Mouse (Mus musculus) intestine, embryonic 16.5 days (tissue): ENCODE measurements around the gene Tff3. TPM values are rescaled to one million over a fixed set of nuclear protein-coding genes. Genes with fewer than 3 reads are reported as not detected.

Experiments
- ATAC-seq: fragments of 200-750 bp; cut with Nextera tagmentation; 2 replicates; pipeline ENCODE4 v1.8.0; 2017; ENCODE audit warnings: moderate TSS enrichment, moderate library complexity
- H3K27ac ChIP-seq: fragments of 300-500 bp; sonication (generic); 2 replicates; pipeline ENCODE4 v1.5.1; 2014; ENCODE audit warnings: mild to moderate bottlenecking, low read length
- H3K27me3 ChIP-seq: fragments of 300-500 bp; sonication (generic); replicated peaks from 2 replicates; pipeline ENCODE4 v1.6.1; 2014; ENCODE audit warnings: low read length, control low read depth, mixed read lengths; ENCODE audit not compliant: control insufficient read depth, insufficient read depth
- H3K36me3 ChIP-seq: fragments of 300-500 bp; sonication (generic); 2 replicates; pipeline ENCODE4 v1.6.1; 2014; ENCODE audit warnings: low read length, control low read depth; ENCODE audit not compliant: control insufficient read depth, insufficient read depth
- H3K4me1 ChIP-seq: fragments of 300-500 bp; sonication (generic); 2 replicates; pipeline ENCODE4 v1.6.1; 2014; ENCODE audit warnings: low read length, control low read depth, mixed read lengths; ENCODE audit not compliant: control insufficient read depth, insufficient read depth
- H3K4me2 ChIP-seq: fragments of 300-500 bp; sonication (generic); 2 replicates; pipeline ENCODE4 v1.6.1; 2014; ENCODE audit warnings: low read depth, low read length, control low read depth
- H3K4me3 ChIP-seq: fragments of 300-500 bp; sonication (generic); 2 replicates; pipeline ENCODE4 v1.5.1; 2014; ENCODE audit warnings: mild to moderate bottlenecking, low read length
- H3K9ac ChIP-seq: fragments of 300-500 bp; sonication (generic); 2 replicates; pipeline ENCODE4 v1.6.1; 2014; ENCODE audit warnings: low read depth, low read length
- H3K9me3 ChIP-seq: fragments of 300-500 bp; sonication (generic); 2 replicates; pipeline ENCODE4 v1.6.1; 2016; ENCODE audit warnings: low read length, control low read depth; ENCODE audit not compliant: control insufficient read depth
- whole genome bisulfite sequencing: fragments of 180-500 bp; shearing (Covaris S2); extraction: QIAGEN DNeasy Blood & Tissue Kit; methylation state at CpG from one replicate; pipeline ENCODE4 v1.1.7; 2014; 5-methylcytosine and 5-hydroxymethylcytosine counted together
- polyA plus RNA-seq: library from polyadenylated mRNA; unstranded; fragments of >200 nt; fragmentation: Nextera tagmentation; extraction: Ambion mirVana; gene quantifications from 2 replicates; pipeline ENCODE4 v1.2.1, GENCODE M21; 2015

Tff3 gene
- polyA plus RNA-seq, 1 experiment from 2014 or later = 1,304 TPM

DNA sequence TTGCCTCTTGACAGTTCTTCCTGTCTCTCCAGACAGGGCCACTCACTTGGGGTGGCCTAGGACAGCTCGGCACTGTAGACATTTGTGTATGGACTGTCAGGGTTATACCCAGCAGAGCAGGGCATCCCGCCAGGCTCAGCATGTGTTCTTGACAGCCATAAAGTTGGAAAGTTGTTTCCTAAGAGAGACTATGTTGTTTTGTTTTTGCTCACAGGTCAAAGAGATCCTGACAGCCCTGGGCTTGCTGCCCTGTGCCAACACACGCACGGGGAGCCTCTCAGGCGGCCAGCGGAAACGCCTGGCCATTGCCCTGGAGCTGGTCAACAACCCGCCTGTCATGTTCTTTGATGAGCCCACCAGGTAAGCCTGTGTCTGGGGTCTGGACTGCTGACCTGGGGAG lies 25.6 kb downstream of the Tff3 start:
- H3K27ac ChIP-seq = no peak overlapping the region
- 87% methylated on average over 8 of the region's 8 CpGs for WGBS
- no peak overlapping the region for H3K4me3 ChIP-seq
- no peaks in the 10 kb centered on the region for H3K36me3 ChIP-seq
- H3K4me1 ChIP-seq = peaks cover 11% of the 10 kb centered on the region; the same call in 1 of the 2 replicates
- no peak overlapping the region for H3K9ac ChIP-seq
- H3K27me3 ChIP-seq = no peaks in the 10 kb centered on the region
- H3K9me3 ChIP-seq = no peaks in the 10 kb centered on the region
- no peak for ATAC-seq
- H3K4me2 ChIP-seq = no peak overlapping the region

DNA sequence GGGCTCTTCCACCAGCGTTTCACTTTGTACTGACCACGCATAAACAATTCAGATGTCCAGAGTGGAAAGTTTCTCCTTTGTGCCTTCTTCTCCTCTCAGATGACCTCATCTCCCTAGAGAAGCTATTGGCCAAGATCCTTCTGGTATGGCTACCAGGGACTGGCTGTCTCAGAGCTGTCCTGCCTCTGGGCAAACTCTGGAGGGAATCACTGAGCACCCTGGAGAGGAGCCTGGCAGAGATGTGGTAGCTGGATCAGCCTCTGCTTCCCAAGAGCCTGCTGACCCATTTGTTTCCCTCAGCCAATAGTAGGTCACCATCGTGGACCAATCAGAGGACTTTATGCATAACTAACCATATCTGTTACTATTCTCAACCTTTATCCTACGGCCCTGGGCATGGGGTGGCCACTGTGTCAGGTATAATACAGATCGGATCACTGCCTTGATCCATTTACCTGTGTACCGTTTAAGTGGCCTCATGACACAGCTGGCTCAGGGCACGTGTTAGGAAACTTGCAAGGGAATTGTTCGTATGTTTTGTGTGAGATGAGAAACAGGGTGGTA lies 26.4 kb downstream of the Tff3 start:
- Histone ChIP-seq H3K4me2 (no peak overlapping the region), H3K36me3 (no peaks in the 10 kb centered on the region), H3K9me3 (no peaks in the 10 kb centered on the region), H3K4me1 (peaks cover 11% of the 10 kb centered on the region; the same call in 1 of the 2 replicates), H3K9ac (no peak overlapping the region), H3K27me3 (no peaks in the 10 kb centered on the region), H3K4me3 (no peak overlapping the region), H3K27ac (no peak overlapping the region)
- no peak for ATAC-seq
- 83% methylated on average over 8 of the region's 8 CpGs for WGBS

DNA sequence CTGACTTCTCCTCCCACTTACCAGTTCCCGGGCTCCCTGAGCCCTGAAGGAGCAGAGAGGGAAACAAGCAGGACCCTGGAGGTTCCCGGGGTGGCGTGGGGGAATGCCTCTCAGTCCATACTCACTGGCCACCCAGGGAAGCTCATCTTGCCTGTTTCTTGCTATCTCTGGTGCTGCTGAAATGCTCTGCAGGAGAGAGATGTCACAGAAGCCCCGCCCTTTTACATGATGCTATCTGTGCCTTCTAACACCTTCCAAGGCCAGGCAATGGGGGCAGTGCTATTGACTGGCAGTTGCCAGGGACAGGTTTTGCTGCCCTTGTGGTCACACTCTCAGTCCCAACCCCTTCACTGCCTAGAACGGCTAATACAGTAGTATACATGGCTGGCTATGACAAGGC lies 30.7 kb downstream of the Tff3 start:
- H3K36me3 ChIP-seq = no peaks in the 10 kb centered on the region
- peaks cover 6% of the 10 kb centered on the region; the same call in 1 of the 2 replicates for H3K4me1 ChIP-seq
- 67% methylated on average over 5 of the region's 5 CpGs for WGBS
- ATAC-seq = no peak
- H3K27ac ChIP-seq = no peak overlapping the region
- H3K4me3 ChIP-seq = no peak overlapping the region
- H3K9me3 ChIP-seq = no peaks in the 10 kb centered on the region
- H3K9ac ChIP-seq = no peak overlapping the region
- no peaks in the 10 kb centered on the region for H3K27me3 ChIP-seq
- H3K4me2 ChIP-seq = no peak overlapping the region

DNA sequence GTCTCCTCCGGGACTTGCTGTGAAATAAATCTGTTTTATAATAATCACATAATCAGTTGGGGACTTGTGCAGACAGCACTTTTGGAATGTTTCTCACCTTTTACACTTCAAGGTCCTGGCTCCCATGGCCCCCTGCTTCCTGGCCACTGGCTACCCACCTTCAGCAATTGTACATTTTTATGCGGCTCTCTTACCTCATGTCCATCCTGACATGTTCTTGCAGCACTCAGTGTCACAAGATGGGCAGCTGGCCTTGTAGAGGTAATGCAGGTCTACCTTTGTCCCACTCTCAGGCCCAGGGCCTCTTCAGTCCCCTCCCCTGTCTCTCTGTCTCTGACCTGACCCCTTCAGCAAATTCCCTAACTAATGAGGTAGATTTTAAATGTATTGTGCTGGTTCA lies 32.6 kb downstream of the Tff3 start:
- Histone ChIP-seq H3K9me3 (no peaks in the 10 kb centered on the region), H3K36me3 (no peaks in the 10 kb centered on the region), H3K4me2 (no peak overlapping the region), H3K27ac (no peak overlapping the region), H3K9ac (no peak overlapping the region), H3K27me3 (no peaks in the 10 kb centered on the region), H3K4me1 (peaks cover 4% of the 10 kb centered on the region; the same call in 1 of the 2 replicates), H3K4me3 (no peak overlapping the region)
- ATAC-seq = no peak
- 96% methylated on average over 2 of the region's 2 CpGs for WGBS

DNA sequence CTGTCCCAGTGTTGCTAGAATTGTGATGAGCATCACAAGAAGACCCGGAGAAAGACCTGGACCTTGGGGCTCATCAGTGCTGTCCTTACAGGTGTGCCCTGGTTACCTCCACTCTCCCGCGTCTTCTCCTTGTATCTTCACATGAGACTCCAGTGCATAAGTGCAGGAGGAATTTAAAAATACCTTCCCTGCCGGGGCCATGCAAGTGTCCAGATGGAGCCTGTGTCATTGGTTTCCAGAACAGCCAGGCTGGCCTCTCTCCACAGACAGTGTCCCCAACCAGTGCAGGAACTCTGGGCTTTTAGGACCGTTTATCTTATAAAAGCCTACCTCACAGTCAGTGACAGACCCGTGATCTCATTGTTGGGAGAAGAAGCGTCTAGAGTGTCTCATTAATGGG lies 33.9 kb downstream of the Tff3 start:
- ATAC-seq = no peak
- no peak overlapping the region for H3K27ac ChIP-seq
- no peak overlapping the region for H3K9ac ChIP-seq
- WGBS = 82% methylated on average over 7 of the region's 7 CpGs
- no peaks in the 10 kb centered on the region for H3K36me3 ChIP-seq
- no peak overlapping the region for H3K4me2 ChIP-seq
- no peak overlapping the region for H3K4me3 ChIP-seq
- H3K4me1 ChIP-seq = no peaks in the 10 kb centered on the region
- no peaks in the 10 kb centered on the region for H3K9me3 ChIP-seq
- H3K27me3 ChIP-seq = no peaks in the 10 kb centered on the region

DNA sequence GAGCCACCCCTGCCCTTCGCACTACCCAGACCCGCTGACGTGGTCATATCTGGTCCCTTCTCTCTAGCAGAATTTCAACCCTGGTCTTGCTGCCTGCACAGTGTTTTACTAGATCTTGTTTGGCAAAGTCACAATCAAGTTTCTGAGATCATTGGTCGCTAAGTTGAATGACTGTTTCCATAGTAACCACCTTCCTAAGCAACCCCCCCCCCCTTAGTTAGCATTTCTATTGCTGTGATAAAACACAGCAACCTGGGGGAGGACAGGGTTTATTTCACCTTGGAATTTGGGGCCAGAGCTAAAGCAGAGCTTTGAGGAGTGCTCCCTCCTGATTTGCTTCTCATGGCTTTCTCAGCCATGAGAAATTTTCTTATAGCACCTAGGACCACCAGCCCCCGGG lies 34.7 kb downstream of the Tff3 start:
- 57% methylated on average over 5 of the region's 5 CpGs for WGBS
- no peak overlapping the region for H3K4me2 ChIP-seq
- H3K9ac ChIP-seq = no peak overlapping the region
- H3K4me3 ChIP-seq = no peak overlapping the region
- no peak for ATAC-seq
- H3K4me1 ChIP-seq = no peaks in the 10 kb centered on the region
- no peaks in the 10 kb centered on the region for H3K9me3 ChIP-seq
- no peak overlapping the region for H3K27ac ChIP-seq
- no peaks in the 10 kb centered on the region for H3K36me3 ChIP-seq
- no peaks in the 10 kb centered on the region for H3K27me3 ChIP-seq

DNA sequence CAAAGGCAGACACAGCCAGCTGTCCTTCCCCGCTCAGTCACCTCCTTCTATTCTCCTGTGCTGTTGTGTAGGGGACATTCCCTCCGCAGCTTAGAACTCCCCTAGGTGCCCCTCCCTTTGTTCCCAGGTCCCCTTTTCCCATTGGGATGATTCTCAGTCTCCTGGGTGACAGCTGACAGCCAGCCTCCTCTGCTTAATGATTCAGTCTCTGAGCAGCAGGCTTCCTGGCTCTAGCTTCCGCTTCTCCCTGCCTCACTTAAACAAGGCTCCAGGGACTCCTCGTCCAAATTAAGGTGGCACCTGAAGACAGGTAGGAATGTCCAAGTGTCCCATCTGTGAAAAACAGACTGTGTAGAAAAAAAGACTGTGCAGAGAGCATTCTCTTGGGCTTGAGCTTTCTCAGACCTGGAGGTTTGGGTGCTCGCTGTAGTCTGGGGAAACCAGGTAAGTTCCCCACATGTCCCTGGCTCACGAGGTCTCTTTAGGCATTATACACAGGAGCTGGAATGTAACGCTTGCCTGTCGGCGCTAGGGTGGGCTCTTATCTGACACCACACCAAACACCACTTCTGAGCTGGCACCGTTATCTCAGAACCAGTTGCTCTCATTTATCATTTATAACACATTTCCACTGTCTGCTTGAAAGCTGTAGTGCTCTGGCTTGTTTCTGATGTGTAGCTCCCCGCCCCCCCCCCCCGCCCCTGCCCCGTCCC lies 38.3 kb downstream of the Tff3 start:
- Histone ChIP-seq H3K9ac (no peak overlapping the region), H3K9me3 (no peaks in the 10 kb centered on the region), H3K4me1 (0 out of 2 replicates have a peak, but pooled peaks cover 8% of the 10 kb centered on the region), H3K4me3 (no peak overlapping the region), H3K4me2 (no peak overlapping the region), H3K36me3 (no peaks in the 10 kb centered on the region), H3K27me3 (no peaks in the 10 kb centered on the region), H3K27ac (no peak overlapping the region)
- 38% methylated on average over 13 of the region's 13 CpGs for WGBS
- no peak for ATAC-seq

DNA sequence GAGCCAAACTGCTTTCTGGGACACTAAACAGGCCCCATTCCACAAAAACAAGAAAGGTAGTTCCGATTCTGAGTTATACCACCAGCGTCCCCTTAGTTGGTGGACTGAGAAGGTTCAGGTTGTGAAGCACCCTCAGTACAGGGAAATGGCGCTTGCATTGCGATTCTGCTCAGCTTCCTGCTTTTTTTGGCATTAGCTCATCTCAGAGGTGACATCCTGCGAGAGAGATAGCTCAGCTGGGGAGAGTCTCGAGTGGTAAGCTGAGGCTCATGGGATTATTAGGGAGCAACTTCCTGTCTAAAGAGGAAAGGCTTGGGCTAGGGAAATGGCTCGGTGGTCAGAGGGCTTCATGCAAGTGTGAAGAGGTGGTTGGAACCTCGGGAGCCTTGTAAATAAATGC lies 39.6 kb downstream of the Tff3 start:
- no peak overlapping the region for H3K4me2 ChIP-seq
- no peaks in the 10 kb centered on the region for H3K27me3 ChIP-seq
- 60% methylated on average over 8 of the region's 8 CpGs for WGBS
- H3K9ac ChIP-seq = no peak overlapping the region
- no peak overlapping the region for H3K4me3 ChIP-seq
- H3K9me3 ChIP-seq = no peaks in the 10 kb centered on the region
- ATAC-seq = no peak
- 0 out of 2 replicates have a peak, but pooled peaks cover 8% of the 10 kb centered on the region for H3K4me1 ChIP-seq
- no peak overlapping the region for H3K27ac ChIP-seq
- no peaks in the 10 kb centered on the region for H3K36me3 ChIP-seq

DNA sequence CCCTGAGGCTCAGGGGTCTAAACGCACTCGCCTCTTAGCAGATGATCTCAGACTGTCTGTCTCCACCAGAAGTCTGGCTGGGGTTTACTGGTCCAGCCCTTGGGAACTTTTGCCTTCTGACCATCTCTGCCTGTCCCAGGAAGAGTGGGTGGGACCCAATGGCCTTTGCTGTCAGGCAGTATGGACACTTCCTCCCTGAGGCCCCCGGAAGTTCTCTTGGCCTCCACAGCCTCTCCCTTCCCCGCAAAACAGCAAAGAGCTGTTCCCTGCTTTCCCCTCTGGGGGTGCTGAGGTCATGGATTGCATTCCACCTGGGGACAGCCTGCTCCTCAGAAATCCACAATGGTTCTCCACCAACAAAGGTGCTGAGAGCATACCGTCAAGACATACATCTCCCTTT lies 40.7 kb downstream of the Tff3 start:
- H3K27ac ChIP-seq = no peak overlapping the region
- WGBS = 57% methylated on average over 5 of the region's 5 CpGs
- no peak overlapping the region for H3K4me3 ChIP-seq
- H3K36me3 ChIP-seq = no peaks in the 10 kb centered on the region
- no peaks in the 10 kb centered on the region for H3K9me3 ChIP-seq
- H3K4me2 ChIP-seq = no peak overlapping the region
- 0 out of 2 replicates have a peak, but pooled peaks cover 8% of the 10 kb centered on the region for H3K4me1 ChIP-seq
- H3K27me3 ChIP-seq = no peaks in the 10 kb centered on the region
- ATAC-seq = no peak
- H3K9ac ChIP-seq = no peak overlapping the region
